Mouse (Mus musculus) heart, embryonic 15.5 days (tissue): ENCODE measurements at regions not wholly inside any gene's neighbourhood (a gene's known extent, or its start where the extent isn't known, plus 50 kb on each side); places are given as distances from the start of the nearest gene placed in this dataset.

ENCODE experiments used
- ATAC-seq: fragments of 200-750 bp; cut with Nextera tagmentation; replicated peaks from 2 replicates; pipeline ENCODE4 v1.8.0; 2017; ENCODE audit warnings: low read depth, moderate TSS enrichment; ENCODE audit not compliant: insufficient number of reproducible peaks, insufficient read depth, low FRiP score
- H3K27ac ChIP-seq: fragments of 300-500 bp; sonication (generic); 2 replicates; pipeline ENCODE4 v1.5.1; 2015; ENCODE audit warnings: mild to moderate bottlenecking, inconsistent platforms
- H3K27me3 ChIP-seq: fragments of 300-500 bp; sonication (generic); 2 replicates; pipeline ENCODE4 v1.6.1; 2015; ENCODE audit warnings: inconsistent platforms
- H3K36me3 ChIP-seq: fragments of 300-500 bp; sonication (generic); 2 replicates; pipeline ENCODE4 v1.6.1; 2015; ENCODE audit warnings: mild to moderate bottlenecking, inconsistent platforms
- H3K4me1 ChIP-seq: fragments of 300-500 bp; sonication (generic); replicated peaks from 2 replicates; pipeline ENCODE4 v1.6.1; 2015; ENCODE audit warnings: inconsistent platforms
- H3K4me2 ChIP-seq: fragments of 300-500 bp; sonication (generic); 2 replicates; pipeline ENCODE4 v1.6.1; 2015; ENCODE audit warnings: inconsistent platforms, mild to moderate bottlenecking, moderate library complexity
- H3K4me3 ChIP-seq: fragments of 300-500 bp; sonication (generic); 2 replicates; pipeline ENCODE4 v1.5.1; 2015; ENCODE audit warnings: mild to moderate bottlenecking, inconsistent platforms
- H3K9ac ChIP-seq: fragments of 300-500 bp; sonication (generic); 2 replicates; pipeline ENCODE4 v1.6.1; 2015; ENCODE audit warnings: mild to moderate bottlenecking, inconsistent platforms
- H3K9me3 ChIP-seq: fragments of 300-500 bp; sonication (generic); replicated peaks from 2 replicates; pipeline ENCODE4 v1.6.1; 2016; ENCODE audit warnings: inconsistent platforms
- WGBS: fragments of 180-500 bp; shearing (Covaris S2); methylation state at CpG from one replicate; pipeline ENCODE4 v1.1.7; 2015; ENCODE audit warnings: mixed read lengths; 5-methylcytosine and 5-hydroxymethylcytosine counted together

GRCm38 (mm10) chr5:148608178-148608577 is 55.6 kb upstream of the Ubl3 start:
- Histone ChIP-seq H3K9me3 (no peaks in the 10 kb centered on the region), H3K36me3 (no peaks in the 10 kb centered on the region), H3K4me1 (peaks cover 15% of the 10 kb centered on the region), H3K4me2 (peak overlapping the region; percentile 43), H3K4me3 (no peak overlapping the region), H3K9ac (no peak overlapping the region), H3K27ac (no peak overlapping the region), H3K27me3 (no peaks in the 10 kb centered on the region)
- ATAC-seq, result peak; percentile 74
- 16% methylated on average over 9 of the region's 9 CpGs for WGBS

GRCm38 (mm10) chr5:148605730-148606129 is 53.1 kb upstream of the Ubl3 start:
- H3K27ac ChIP-seq, result no peak overlapping the region
- H3K27me3 ChIP-seq, result no peaks in the 10 kb centered on the region
- H3K4me2 ChIP-seq, result no peak overlapping the region
- no peak overlapping the region for H3K9ac ChIP-seq
- H3K4me3 ChIP-seq, result no peak overlapping the region
- no peaks in the 10 kb centered on the region for H3K9me3 ChIP-seq
- WGBS, result 83% methylated on average over 8 of the region's 8 CpGs
- no peak for ATAC-seq
- no peaks in the 10 kb centered on the region for H3K36me3 ChIP-seq
- peaks cover 15% of the 10 kb centered on the region for H3K4me1 ChIP-seq
